Mouse (Mus musculus): Measurements from ENCODE around the gene Smim12. TPM values are rescaled to one million over a fixed set of nuclear protein-coding genes. Genes with fewer than 3 reads are reported as not detected.

The Smim12 gene
- total and polyA plus RNA-seq, 2 experiments from 2014 or later, result 26.3 to 50.7 TPM

DNA sequence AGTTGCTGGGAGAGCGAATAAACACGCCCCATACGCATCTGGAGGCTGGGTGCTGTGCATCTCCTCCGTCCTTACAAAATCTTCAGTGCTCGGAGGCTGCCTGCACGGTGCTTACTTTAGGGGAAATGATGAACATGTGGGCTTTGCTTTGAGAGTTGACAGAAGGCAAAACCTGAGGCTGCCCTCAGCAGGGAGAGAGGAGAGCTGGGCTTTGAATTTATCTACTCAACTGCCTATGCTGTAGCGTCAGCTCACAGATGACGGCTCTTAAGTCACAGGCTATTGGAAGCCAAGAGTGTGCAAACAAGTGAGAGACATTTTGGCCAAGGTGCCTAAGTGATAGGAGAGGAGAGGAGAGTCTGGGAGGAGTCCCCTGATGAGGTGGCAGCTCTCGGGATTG is 35.7 kb downstream of the Smim12 start:
- TF ChIP-seq CTCF (IDR thresholded peaks at IDR 0.05), result no peak
- no peak overlapping the region for H3K27ac ChIP-seq (ENCODE audit: low read depth, low read length)
- no peak overlapping the region for H3K4me2 ChIP-seq (ENCODE audit: low read depth, low read length, poor library complexity, severe bottlenecking)
- H3K27me3 ChIP-seq (ENCODE audit: insufficient read depth, low read length), result no peaks in the 10 kb centered on the region
- no peak overlapping the region for H3K9ac ChIP-seq (replicated peaks; ENCODE audit: low read length, poor library complexity, severe bottlenecking)
- no peak overlapping the region for H3K4me3 ChIP-seq (ENCODE audit: low read depth, low read length)
- H3K4me1 ChIP-seq (ENCODE audit: insufficient read depth, low read length), result no peaks in the 10 kb centered on the region
- ATAC-seq (ENCODE audit: low FRiP score), result no peak
- DNase-seq (ENCODE audit: low spot score), result no peak
- WGBS, result 80% methylated on average over 9 of the region's 9 CpGs
- H3K9me3 ChIP-seq (ENCODE audit: low read length), result no peaks in the 10 kb centered on the region
- H3K36me3 ChIP-seq (ENCODE audit: insufficient read depth, low read length), result no peaks in the 10 kb centered on the region

DNA sequence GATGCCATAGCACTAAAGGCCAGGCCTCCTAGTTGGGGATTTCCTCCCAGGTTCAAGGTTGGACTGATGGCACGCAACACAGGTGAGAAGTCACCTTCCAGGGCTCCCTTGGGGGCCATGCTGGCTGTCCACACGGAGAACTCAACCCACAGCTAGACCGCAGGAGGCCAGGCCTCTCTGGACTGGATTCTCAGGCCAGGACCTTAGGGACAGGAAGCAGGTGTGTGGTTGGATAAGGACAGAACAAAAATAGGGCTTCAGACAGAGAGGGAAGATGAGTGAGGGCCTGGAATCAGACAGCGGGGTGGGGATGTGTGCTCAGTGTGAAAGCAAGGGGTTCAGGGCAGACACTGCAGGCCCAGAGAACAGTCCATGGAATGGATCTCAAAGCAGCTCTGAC is 43.3 kb downstream of the Smim12 start:
- H3K27me3 ChIP-seq (ENCODE audit: insufficient read depth, low read length), result no peaks in the 10 kb centered on the region
- H3K4me3 ChIP-seq (ENCODE audit: low read depth, low read length), result no peak overlapping the region
- H3K4me1 ChIP-seq (ENCODE audit: insufficient read depth, low read length), result no peaks in the 10 kb centered on the region
- H3K9me3 ChIP-seq (ENCODE audit: low read length), result no peaks in the 10 kb centered on the region
- H3K4me2 ChIP-seq (ENCODE audit: low read depth, low read length, poor library complexity, severe bottlenecking), result no peak overlapping the region
- H3K9ac ChIP-seq (replicated peaks; ENCODE audit: low read length, poor library complexity, severe bottlenecking), result no peak overlapping the region
- 86% methylated on average over 4 of the region's 4 CpGs for WGBS
- DNase-seq (ENCODE audit: low spot score) (no peak), ATAC-seq (ENCODE audit: low FRiP score) (no peak)
- TF ChIP-seq CTCF (IDR thresholded peaks at IDR 0.05), result no peak
- H3K36me3 ChIP-seq (ENCODE audit: insufficient read depth, low read length), result no peaks in the 10 kb centered on the region
- no peak overlapping the region for H3K27ac ChIP-seq (ENCODE audit: low read depth, low read length)

DNA sequence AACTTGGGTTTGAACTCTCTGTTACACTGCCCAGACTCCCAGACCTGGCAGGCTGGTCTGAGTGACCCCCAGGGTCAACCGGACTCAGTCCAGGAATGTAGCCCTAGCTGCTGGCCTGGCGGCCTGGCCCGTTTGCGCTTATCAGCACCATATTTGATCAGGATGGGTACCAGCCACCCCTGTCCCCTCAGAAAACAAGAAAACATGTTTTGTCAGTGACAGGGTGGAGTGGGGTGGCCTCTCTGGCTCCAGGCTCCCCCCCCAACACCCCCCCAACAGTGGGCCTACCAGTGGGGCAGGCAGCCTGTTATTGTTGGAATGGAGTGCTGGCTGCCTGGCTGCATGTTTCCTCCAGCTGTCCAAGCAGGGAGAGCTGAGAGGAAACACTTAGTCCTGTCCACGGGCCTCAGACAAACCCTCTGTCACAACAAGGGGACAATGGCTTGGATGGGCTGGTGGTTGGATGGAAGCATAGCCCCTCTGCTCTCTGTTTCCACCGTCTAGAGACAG is 45.5 kb downstream of the Smim12 start:
- no peak for TF ChIP-seq CTCF (IDR thresholded peaks at IDR 0.05)
- Histone ChIP-seq H3K9ac (replicated peaks; ENCODE audit: low read length, poor library complexity, severe bottlenecking) (no peak overlapping the region), H3K27me3 (ENCODE audit: insufficient read depth, low read length) (no peaks in the 10 kb centered on the region), H3K9me3 (ENCODE audit: low read length) (no peaks in the 10 kb centered on the region), H3K4me1 (ENCODE audit: insufficient read depth, low read length) (no peaks in the 10 kb centered on the region), H3K4me3 (ENCODE audit: low read depth, low read length) (no peak overlapping the region), H3K27ac (ENCODE audit: low read depth, low read length) (no peak overlapping the region), H3K36me3 (ENCODE audit: insufficient read depth, low read length) (no peaks in the 10 kb centered on the region), H3K4me2 (ENCODE audit: low read depth, low read length, poor library complexity, severe bottlenecking) (no peak overlapping the region)
- 80% methylated on average over 6 of the region's 6 CpGs for WGBS
- DNase-seq (ENCODE audit: low spot score) (no peak), ATAC-seq (ENCODE audit: low FRiP score) (no peak)

DNA sequence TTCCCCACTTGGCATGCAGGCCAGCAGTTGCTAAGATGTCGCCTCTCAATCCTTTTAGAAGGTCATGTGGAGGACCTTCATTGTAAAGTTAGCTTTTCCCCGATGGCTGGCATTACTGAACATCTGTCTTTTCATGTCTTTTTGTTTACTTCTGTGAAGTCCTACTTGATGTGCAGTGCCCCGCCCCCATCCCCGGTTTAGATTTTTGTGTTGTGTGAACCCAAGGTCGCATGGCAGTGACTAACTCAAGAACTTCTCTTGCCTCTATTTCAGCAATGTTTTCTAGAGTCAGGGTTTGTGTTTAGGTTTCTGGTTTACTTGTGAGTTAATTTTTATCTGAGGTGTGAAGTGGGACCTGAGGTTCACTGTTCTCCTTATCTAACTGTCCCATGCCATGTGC is 49.0 kb downstream of the Smim12 start:
- DNase-seq (ENCODE audit: low spot score), result no peak
- Histone ChIP-seq H3K36me3 (ENCODE audit: insufficient read depth, low read length) (no peaks in the 10 kb centered on the region), H3K27me3 (ENCODE audit: insufficient read depth, low read length) (no peaks in the 10 kb centered on the region), H3K4me3 (ENCODE audit: low read depth, low read length) (no peak overlapping the region), H3K27ac (ENCODE audit: low read depth, low read length) (no peak overlapping the region), H3K4me2 (ENCODE audit: low read depth, low read length, poor library complexity, severe bottlenecking) (no peak overlapping the region), H3K4me1 (ENCODE audit: insufficient read depth, low read length) (no peaks in the 10 kb centered on the region), H3K9ac (replicated peaks; ENCODE audit: low read length, poor library complexity, severe bottlenecking) (no peak overlapping the region), H3K9me3 (ENCODE audit: low read length) (no peaks in the 10 kb centered on the region)
- no peak for TF ChIP-seq CTCF (IDR thresholded peaks at IDR 0.05)
- ATAC-seq (ENCODE audit: low FRiP score), result no peak
- WGBS, result 74% methylated on average over 5 of the region's 5 CpGs

Other genes with a start within 250 kb of the Smim12 start
- 157 and 229 TPM in 2 replicates for gene Sfpq, start 222.5 kb upstream of the Smim12 start, total RNA-seq (2014; rRNA removed)
- gene Sfpq, start 222.5 kb upstream of the Smim12 start, polyA plus RNA-seq (2015; fragmentation: Nextera tagmentation; extraction: Ambion mirVana), result 47.5 and 63.2 TPM in 2 replicates
- 16.8 and 18.3 TPM in 2 replicates for gene Zmym1, start 182.6 kb upstream of the Smim12 start, total RNA-seq (2014; rRNA removed)
- gene Zmym1, start 182.6 kb upstream of the Smim12 start, polyA plus RNA-seq (2015; fragmentation: Nextera tagmentation; extraction: Ambion mirVana), result 16.6 and 16.9 TPM in 2 replicates
- 41.1 and 44.3 TPM in 2 replicates for gene Zmym6, start 166.4 kb upstream of the Smim12 start, total RNA-seq (2014; rRNA removed)
- gene Zmym6, start 166.4 kb upstream of the Smim12 start, polyA plus RNA-seq (2015; fragmentation: Nextera tagmentation; extraction: Ambion mirVana), result 24.6 and 28.2 TPM in 2 replicates
- 2.4 and 5.4 TPM in 2 replicates for gene Tmem35b, start 120.1 kb upstream of the Smim12 start, total RNA-seq (2014; rRNA removed)
- 12.8 and 14.0 TPM in 2 replicates for gene Tmem35b, start 120.1 kb upstream of the Smim12 start, polyA plus RNA-seq (2015; fragmentation: Nextera tagmentation; extraction: Ambion mirVana)
- gene Dlgap3, start 74.6 kb upstream of the Smim12 start, total RNA-seq (2014; rRNA removed), result 131 and 156 TPM in 2 replicates
- 34.5 and 34.8 TPM in 2 replicates for gene Dlgap3, start 74.6 kb upstream of the Smim12 start, polyA plus RNA-seq (2015; fragmentation: Nextera tagmentation; extraction: Ambion mirVana)
- gene Gja4, start 70.3 kb downstream of the Smim12 start, total RNA-seq (2014; rRNA removed), result 24.8 and 25.8 TPM in 2 replicates
- gene Gja4, start 70.3 kb downstream of the Smim12 start, polyA plus RNA-seq (2015; fragmentation: Nextera tagmentation; extraction: Ambion mirVana), result 21.9 and 26.5 TPM in 2 replicates
- gene Gjb3, start 87.1 kb downstream of the Smim12 start, total RNA-seq (2014; rRNA removed), result 1.0 and 1.8 TPM in 2 replicates
- gene Gjb3, start 87.1 kb downstream of the Smim12 start, polyA plus RNA-seq (2015; fragmentation: Nextera tagmentation; extraction: Ambion mirVana), result 0.83 and 0.85 TPM in 2 replicates
- gene Gjb4, start 110.3 kb downstream of the Smim12 start, total RNA-seq (2014; rRNA removed), result not detected in 2 replicates
- not detected in 2 replicates for gene Gjb4, start 110.3 kb downstream of the Smim12 start, polyA plus RNA-seq (2015; fragmentation: Nextera tagmentation; extraction: Ambion mirVana)
- gene Gjb5, start 114.4 kb downstream of the Smim12 start, total RNA-seq (2014; rRNA removed), result 0.33 and 0.49 TPM in 2 replicates
- 0.18 and 0.35 TPM in 2 replicates for gene Gjb5, start 114.4 kb downstream of the Smim12 start, polyA plus RNA-seq (2015; fragmentation: Nextera tagmentation; extraction: Ambion mirVana)